Mouse (Mus musculus) olfactory bulb, adult 2 months (tissue): ENCODE measurements around the gene Ubr1. TPM values are rescaled to one million over a fixed set of nuclear protein-coding genes. Genes with fewer than 3 reads are reported as not detected.

Experiments used
- H3K27ac ChIP-seq: fragments of 200-500 bp; 2 replicates; pipeline ENCODE4 v1.5.1; 2012; ENCODE audit warnings: low read depth, low read length; ENCODE audit not compliant: insufficient read depth
- H3K4me1 ChIP-seq: fragments of 200-500 bp; 2 replicates; pipeline ENCODE4 v1.6.1; 2012; ENCODE audit warnings: low read length; ENCODE audit not compliant: control insufficient read depth, insufficient read depth
- H3K4me3 ChIP-seq: fragments of 200-500 bp; 2 replicates; pipeline ENCODE4 v1.5.1; 2012; ENCODE audit warnings: mild to moderate bottlenecking, low read depth, low read length, moderate library complexity; ENCODE audit not compliant: insufficient read depth
- CTCF ChIP-seq: fragments of 200-500 bp; IDR thresholded peaks from 2 replicates; pipeline ENCODE4 v1.5.1; 2012; ENCODE audit warnings: low read depth, mild to moderate bottlenecking, low read length, moderate library complexity; ENCODE audit not compliant: insufficient read depth
- POLR2A ChIP-seq: fragments of 200-500 bp; IDR thresholded peaks from 2 replicates; pipeline ENCODE4 v1.6.1; 2012; ENCODE audit warnings: mild to moderate bottlenecking, low read depth, low read length, moderate library complexity; ENCODE audit not compliant: insufficient read depth
- WGBS: fragments of 180-500 bp; shearing (Covaris S2); methylation state at CpG from one replicate; pipeline ENCODE4 v1.1.7; 2018; 5-methylcytosine and 5-hydroxymethylcytosine counted together
- polyA plus RNA-seq: library from polyadenylated mRNA; stranded (reverse); fragments of >200 nt; gene quantifications from 2 replicates; pipeline ENCODE4 v1.2.4, GENCODE M21; 2012; ENCODE audit warnings: low replicate concordance; ENCODE audit not compliant: missing spikeins, insufficient read depth, insufficient read length

Ubr1 gene
- polyA plus RNA-seq = not detected in 2 replicates

DNA sequence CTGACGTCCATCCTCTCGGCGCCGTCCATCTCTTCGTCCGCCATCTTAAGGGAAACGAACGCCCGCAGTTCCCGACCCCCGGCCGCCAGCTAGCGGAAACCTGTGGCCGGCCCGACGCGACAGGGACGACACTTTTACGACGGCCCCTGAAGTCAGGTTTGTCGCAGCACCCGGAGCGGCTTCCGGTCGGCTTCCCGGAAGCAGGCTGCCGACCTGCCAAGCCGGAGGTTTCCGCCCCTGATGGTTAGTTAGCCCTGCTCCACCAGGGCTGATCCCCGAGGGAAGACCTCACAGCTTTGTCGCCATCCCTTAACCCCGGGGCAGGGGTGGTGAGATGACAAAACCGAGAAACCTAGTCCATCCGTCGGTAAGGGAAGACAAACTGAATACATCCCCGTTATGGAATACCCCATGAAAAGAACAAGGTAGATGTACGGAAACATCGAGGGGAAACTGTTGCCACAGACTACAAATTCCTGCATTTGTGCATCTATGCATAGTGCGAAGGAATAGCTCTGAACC lies at the start of gene Ubr1:
TSS of gene Ubr1 (minus strand) at position 157 of the 522 bp plus-strand sequence.
- Histone ChIP-seq H3K27ac (peak within 1 kb of the TSS; percentile 88), H3K4me1 (no peaks in the 10 kb centered on the region), H3K4me3 (peak within 1 kb of the TSS; percentile 66)
- TF ChIP-seq POLR2A (peak; percentile 94), CTCF (no peak)
- under 1% methylated on average over 39 of the region's 39 CpGs for WGBS

DNA sequence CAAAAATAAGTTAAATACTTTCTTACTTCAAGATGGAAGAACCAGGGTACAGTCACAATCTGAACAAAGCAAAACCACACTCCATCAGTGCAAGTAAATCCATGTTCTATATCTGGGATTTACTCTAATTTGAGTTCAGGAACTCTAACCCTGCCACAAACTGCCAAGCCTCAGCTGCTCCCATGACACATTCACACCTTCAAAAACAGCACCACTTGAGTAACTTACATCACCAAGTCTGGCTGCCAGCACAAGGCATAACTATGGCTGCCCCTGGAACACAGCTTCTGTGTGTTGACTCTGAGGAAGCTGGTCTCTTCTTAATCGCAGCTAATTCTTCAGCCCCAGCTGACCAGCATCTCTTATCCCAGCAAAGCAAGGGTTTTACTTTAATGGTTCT lies 46.6 kb upstream of the Ubr1 start:
- Histone ChIP-seq H3K4me1 (no peaks in the 10 kb centered on the region), H3K4me3 (no peak overlapping the region), H3K27ac (no peak overlapping the region)
- 93% methylated on average over 1 of the region's 1 CpGs for WGBS
- TF ChIP-seq POLR2A (no peak), CTCF (no peak)

DNA sequence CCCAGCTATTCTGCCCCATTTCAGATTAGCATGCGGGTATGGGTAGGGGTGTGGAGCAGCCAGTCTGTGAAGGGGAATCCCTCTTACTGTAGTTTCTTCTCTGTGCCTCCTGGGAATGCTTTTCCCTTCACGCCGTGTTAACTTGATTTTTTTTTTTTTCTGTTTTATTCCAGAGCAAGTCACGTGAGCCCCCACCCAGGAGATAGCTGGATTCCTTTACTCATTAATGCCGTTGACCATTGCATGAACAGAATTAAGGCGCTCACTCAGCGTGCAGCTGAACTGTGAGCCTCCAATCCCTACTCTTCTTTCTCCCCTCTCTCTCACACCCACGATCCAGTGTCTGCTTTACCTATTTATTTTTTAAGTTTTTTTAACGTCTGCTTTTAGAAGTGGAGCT lies 45.7 kb upstream of the Ubr1 start:
- Histone ChIP-seq H3K4me3 (no peak overlapping the region), H3K27ac (no peak overlapping the region), H3K4me1 (no peaks in the 10 kb centered on the region)
- 90% methylated on average over 9 of the region's 9 CpGs for WGBS
- TF ChIP-seq POLR2A (no peak), CTCF (no peak)

GRCm38 (mm10) chr2:121015507-121015906 lies 45.0 kb upstream of the Ubr1 start:
- WGBS = 89% methylated on average over 2 of the region's 2 CpGs
- Histone ChIP-seq H3K27ac (no peak overlapping the region), H3K4me1 (no peaks in the 10 kb centered on the region), H3K4me3 (no peak overlapping the region)
- TF ChIP-seq POLR2A = no peak
- TF ChIP-seq CTCF = no peak

GRCm38 (mm10) chr2:121012676-121013075 lies 42.2 kb upstream of the Ubr1 start:
- peaks cover 8% of the 10 kb centered on the region for H3K4me1 ChIP-seq
- no peak overlapping the region for H3K4me3 ChIP-seq
- H3K27ac ChIP-seq = no peak overlapping the region
- 93% methylated on average over 9 of the region's 9 CpGs for WGBS
- TF ChIP-seq CTCF (no peak), POLR2A (no peak)

DNA sequence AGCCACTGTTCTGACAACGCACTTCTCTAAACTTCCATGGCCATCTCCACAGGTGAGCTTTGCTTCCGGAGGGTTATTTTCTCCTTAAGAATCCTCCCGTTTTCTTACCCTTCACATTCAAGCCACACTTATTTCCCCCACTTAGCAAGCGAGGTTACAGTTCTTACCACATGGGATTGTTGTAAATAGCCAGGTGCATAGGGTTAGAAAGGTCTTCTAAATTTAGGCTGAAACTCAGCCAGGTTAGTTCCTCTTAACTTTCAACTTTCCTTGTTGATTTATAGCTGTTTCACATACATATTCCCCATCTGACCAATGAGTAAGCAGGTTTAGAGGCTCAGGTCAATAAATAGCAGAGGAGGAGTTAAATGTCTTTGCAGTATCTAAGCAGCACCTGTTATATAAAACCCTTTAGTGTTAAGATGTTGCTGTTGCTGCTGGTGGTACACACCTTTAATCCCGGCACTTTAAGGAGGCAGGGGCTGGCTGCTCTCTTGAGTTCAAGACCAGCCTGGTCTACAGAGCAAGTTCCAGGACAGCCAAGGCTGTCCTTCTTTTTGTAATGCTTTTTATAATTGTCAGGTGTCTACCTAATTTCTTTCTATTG lies 38.7 kb upstream of the Ubr1 start:
- 20% methylated on average over 5 of the region's 5 CpGs for WGBS
- Histone ChIP-seq H3K4me3 (peak overlapping the region; percentile 83), H3K4me1 (peaks cover 10% of the 10 kb centered on the region), H3K27ac (no peak overlapping the region)
- no peak for TF ChIP-seq CTCF
- no peak for TF ChIP-seq POLR2A

DNA sequence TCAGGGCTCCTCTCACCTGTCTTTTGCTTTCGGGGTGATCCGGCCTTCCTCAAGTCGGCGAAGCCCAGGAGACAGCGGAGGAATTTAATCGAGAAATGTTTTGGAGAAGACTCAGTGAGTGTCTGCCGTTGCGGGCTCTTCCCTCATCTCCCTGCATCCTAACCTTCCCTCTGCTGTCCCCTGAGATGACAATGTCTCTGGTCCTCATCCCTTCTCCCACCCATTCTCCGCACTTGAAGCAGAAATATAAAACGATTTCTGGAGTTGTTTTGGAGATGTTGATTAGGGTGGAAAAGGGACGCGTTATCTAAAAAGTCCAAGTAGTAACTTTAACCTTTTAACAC lies 38.1 kb upstream of the Ubr1 start:
- no peak overlapping the region for H3K27ac ChIP-seq
- TF ChIP-seq CTCF (no peak), POLR2A (no peak)
- 1% methylated on average over 12 of the region's 12 CpGs for WGBS
- H3K4me3 ChIP-seq = peak overlapping the region; percentile 83
- H3K4me1 ChIP-seq = peaks cover 10% of the 10 kb centered on the region

DNA sequence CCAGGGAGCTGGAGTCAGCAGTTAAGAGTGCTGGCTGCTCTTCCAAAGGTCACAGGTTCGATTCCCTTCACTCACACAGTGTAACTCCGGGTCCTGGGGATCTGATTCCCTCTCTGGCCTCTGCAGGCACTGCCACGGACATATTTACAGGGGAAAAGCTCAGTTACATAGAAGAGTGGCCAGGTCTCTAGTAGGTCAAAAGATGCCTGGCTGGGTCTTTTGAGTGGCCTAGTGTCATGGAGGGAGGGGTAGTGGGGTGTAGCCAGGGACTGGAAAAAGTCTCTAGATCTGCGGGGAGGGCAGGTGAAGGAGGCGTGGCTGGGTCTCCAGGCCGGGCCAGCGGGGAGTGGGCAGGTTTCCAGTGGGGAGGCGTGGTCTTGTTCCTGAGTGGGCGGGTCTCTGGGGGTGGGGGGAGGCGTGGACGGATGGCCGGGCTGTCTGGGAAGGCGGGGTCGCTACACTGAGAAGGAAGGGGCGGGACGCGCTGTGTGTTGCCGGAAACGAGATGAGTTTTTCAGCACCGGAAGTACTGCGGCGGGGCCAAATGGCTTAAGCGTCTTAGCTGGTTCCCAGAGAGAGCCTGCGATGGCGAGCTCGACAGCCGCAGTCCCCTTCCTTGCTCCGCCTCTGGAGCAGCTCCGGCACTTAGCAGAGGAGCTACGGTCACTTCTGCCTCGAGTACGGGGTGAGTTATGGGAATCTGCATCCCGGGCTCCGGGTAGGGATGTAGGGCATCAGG lies 37.6 kb upstream of the Ubr1 start, which contains the start of gene Ccndbp1:
TSS of gene Ccndbp1 (plus strand) at position 479 of the 739 bp plus-strand sequence.
- H3K4me1 ChIP-seq = peaks cover 10% of the 10 kb centered on the region
- TF ChIP-seq POLR2A (no peak), CTCF (no peak)
- H3K27ac ChIP-seq = no peak within 1 kb of the TSS
- H3K4me3 ChIP-seq = peak within 1 kb of the TSS; percentile 83
- WGBS = 1% methylated on average over 33 of the region's 34 CpGs

DNA sequence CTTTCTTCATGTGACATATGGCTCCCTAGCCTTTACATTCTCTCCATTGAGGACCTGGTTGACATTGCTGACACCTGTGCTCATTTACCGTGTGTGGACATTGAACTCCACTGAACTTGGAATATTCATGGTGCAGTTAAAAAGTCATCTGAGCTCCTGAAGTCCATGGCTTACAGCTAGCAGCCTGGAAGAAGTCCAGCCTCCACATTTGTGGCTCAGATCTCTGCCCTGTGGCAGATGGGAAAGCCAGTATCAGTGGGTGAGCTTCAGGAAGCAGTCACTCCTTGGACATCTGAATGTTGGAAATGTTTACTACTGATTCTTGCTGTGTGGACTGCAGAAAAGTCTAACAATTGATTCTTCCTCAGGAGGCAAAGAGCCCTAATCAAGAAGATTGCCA lies 36.5 kb upstream of the Ubr1 start:
- WGBS = 87% methylated on average over 1 of the region's 1 CpGs
- Histone ChIP-seq H3K4me3 (no peak overlapping the region), H3K27ac (no peak overlapping the region), H3K4me1 (peaks cover 10% of the 10 kb centered on the region)
- TF ChIP-seq POLR2A (no peak), CTCF (no peak)
